Mouse (Mus musculus): ENCODE data around the gene Zbed4. TPM values are rescaled to one million over a fixed set of nuclear protein-coding genes. Genes with fewer than 3 reads are reported as not detected.
A peak's percentile ranks its signal among the peaks of the same experiment; 100 is the strongest.

Gene Zbed4
- polyA plus RNA-seq, 1 experiment from 2014 or later, result 36.7 TPM

- H3K9me3 ChIP-seq (replicated peaks; ENCODE audit: control insufficient read depth, low read length), result no peaks in the 10 kb centered on the region
- WGBS, result 91% methylated on average over 6 of the region's 6 CpGs
- H3K9ac ChIP-seq (replicated peaks; ENCODE audit: low read length), result no peak overlapping the region
- no peak overlapping the region for H3K4me3 ChIP-seq (ENCODE audit: low read depth, low read length)
- no peak overlapping the region for H3K27ac ChIP-seq (replicated peaks; ENCODE audit: low read depth, low read length)
- no peaks in the 10 kb centered on the region for H3K27me3 ChIP-seq (ENCODE audit: control insufficient read depth, insufficient read depth, low read length)
- no peak for ATAC-seq (replicated peaks; ENCODE audit: insufficient number of reproducible peaks, low FRiP score, low TSS enrichment, low read depth)
- DNase-seq (ENCODE audit: low spot score), result no peak
- H3K4me1 ChIP-seq (ENCODE audit: control insufficient read depth, insufficient read depth, low read length), result no peaks in the 10 kb centered on the region; the same call in 1 of the 2 replicates
- H3K36me3 ChIP-seq (replicated peaks; ENCODE audit: control insufficient read depth, insufficient read depth, low read depth, low read length), result peaks cover 4% of the 10 kb centered on the region
- H3K4me2 ChIP-seq (ENCODE audit: low read depth, low read length), result no peak overlapping the region
Measured at GRCm38 (mm10) chr15:88827466-88827865, 76.0 kb downstream of the Zbed4 start.

DNA sequence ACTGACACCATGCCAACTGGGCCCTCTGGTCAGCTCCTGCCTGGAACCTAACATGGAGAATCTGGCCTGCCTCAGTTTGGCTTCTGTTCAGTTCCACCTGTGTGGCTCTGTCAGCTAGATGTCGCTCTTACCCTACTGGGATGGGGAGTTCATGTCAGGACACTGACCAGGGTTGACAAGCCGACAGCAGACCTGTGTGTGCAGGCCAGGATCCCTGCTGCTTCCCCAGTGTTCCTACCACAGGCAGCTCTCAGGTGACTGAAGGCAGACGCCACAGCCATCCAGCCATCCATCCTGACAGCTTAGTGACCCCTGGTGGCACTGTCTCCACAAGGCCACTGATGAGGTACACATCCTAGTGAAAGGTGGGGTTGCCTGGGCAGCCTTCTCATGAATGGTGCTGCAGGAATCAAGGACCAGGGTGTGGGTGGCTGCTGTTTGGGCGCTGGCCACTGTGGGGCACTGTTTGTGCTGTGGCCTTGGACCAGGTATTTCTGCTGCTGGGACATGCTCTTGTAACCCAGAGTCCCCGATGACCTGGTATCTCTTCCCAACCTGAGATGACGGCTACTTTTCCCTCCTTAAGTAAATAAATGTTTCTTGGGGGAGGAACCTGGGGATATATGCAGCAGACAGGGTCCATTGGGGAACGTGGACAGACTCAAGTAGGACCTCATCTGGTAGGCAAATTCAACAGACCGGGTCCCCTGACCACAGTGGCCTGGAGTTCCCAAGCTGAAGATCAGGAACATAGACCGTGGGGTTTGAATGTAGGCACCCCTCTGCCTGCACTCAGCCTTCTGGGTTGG is 76.7 kb downstream of the Zbed4 start:
- DNase-seq (ENCODE audit: low spot score) (peak; percentile 65), ATAC-seq (replicated peaks; ENCODE audit: insufficient number of reproducible peaks, low FRiP score, low TSS enrichment, low read depth) (peak; percentile 27; the same call in 1 of the 2 replicates)
- 20% methylated on average over 9 of the region's 9 CpGs for WGBS
- no peak overlapping the region for H3K4me3 ChIP-seq (ENCODE audit: low read depth, low read length)
- H3K27me3 ChIP-seq (ENCODE audit: control insufficient read depth, insufficient read depth, low read length), result no peaks in the 10 kb centered on the region
- no peak overlapping the region for H3K9ac ChIP-seq (replicated peaks; ENCODE audit: low read length)
- peaks cover 4% of the 10 kb centered on the region for H3K36me3 ChIP-seq (replicated peaks; ENCODE audit: control insufficient read depth, insufficient read depth, low read depth, low read length)
- no peaks in the 10 kb centered on the region for H3K9me3 ChIP-seq (replicated peaks; ENCODE audit: control insufficient read depth, low read length)
- no peak overlapping the region for H3K27ac ChIP-seq (replicated peaks; ENCODE audit: low read depth, low read length)
- no peak overlapping the region for H3K4me2 ChIP-seq (ENCODE audit: low read depth, low read length)
- H3K4me1 ChIP-seq (ENCODE audit: control insufficient read depth, insufficient read depth, low read length), result no peaks in the 10 kb centered on the region; the same call in 1 of the 2 replicates

DNA sequence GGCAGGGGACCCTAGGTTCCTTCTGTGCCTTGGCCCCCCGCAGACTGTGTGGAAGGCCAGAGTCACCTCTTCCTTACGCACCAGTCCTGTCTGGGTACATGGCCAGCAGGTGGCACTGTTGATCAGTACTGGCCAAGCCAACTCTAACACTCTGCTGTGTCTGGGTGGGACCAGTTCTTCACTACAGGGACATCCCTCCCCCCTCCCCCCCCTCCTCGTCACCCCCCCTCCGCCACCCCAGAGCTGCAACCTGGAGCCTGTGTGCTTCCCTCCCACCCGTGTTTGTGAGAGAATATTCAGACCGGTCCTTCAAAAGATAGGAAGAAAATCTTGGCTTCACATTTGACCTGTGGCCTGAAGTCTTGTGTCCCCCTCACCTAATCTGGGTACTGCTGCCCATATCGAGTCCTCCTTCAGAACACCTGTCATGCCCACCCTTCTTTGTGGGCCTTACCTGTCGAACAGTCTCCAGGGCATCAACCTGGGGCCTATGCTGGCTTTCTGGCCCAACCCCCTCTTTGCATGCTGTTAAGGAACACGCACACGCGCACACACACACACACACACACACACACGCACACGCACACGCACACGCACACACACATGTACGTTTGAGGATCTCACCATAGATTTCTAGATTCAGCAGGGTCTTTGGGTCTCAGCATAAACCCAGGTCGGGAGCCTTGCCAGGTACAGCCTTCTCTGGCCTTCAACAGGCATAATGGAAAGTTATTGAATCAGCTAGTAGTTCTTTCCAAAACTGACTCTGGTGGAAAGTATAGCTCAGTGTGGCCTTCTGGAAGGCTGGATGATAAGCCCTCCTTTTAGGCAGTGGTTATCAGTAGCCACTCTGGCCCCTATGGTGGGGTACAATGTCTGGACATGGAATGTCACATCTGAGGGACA is 77.6 kb downstream of the Zbed4 start:
- ATAC-seq (replicated peaks; ENCODE audit: insufficient number of reproducible peaks, low FRiP score, low TSS enrichment, low read depth), result peak; percentile 85
- H3K4me1 ChIP-seq (ENCODE audit: control insufficient read depth, insufficient read depth, low read length), result no peaks in the 10 kb centered on the region; the same call in 1 of the 2 replicates
- H3K27me3 ChIP-seq (ENCODE audit: control insufficient read depth, insufficient read depth, low read length), result no peaks in the 10 kb centered on the region
- no peak overlapping the region for H3K4me2 ChIP-seq (ENCODE audit: low read depth, low read length)
- no peak overlapping the region for H3K4me3 ChIP-seq (ENCODE audit: low read depth, low read length)
- H3K27ac ChIP-seq (replicated peaks; ENCODE audit: low read depth, low read length), result no peak overlapping the region
- WGBS, result 54% methylated on average over 17 of the region's 17 CpGs
- H3K9ac ChIP-seq (replicated peaks; ENCODE audit: low read length), result no peak overlapping the region
- H3K9me3 ChIP-seq (replicated peaks; ENCODE audit: control insufficient read depth, low read length), result no peaks in the 10 kb centered on the region
- peaks cover 3% of the 10 kb centered on the region; the same call in 1 of the 2 replicates for H3K36me3 ChIP-seq (replicated peaks; ENCODE audit: control insufficient read depth, insufficient read depth, low read depth, low read length)
- DNase-seq (ENCODE audit: low spot score), result peak; percentile 91

- H3K4me3 ChIP-seq (ENCODE audit: low read depth, low read length), result no peak overlapping the region
- H3K4me2 ChIP-seq (ENCODE audit: low read depth, low read length), result no peak overlapping the region
- H3K27ac ChIP-seq (replicated peaks; ENCODE audit: low read depth, low read length), result no peak overlapping the region
- ATAC-seq (replicated peaks; ENCODE audit: insufficient number of reproducible peaks, low FRiP score, low TSS enrichment, low read depth) (no peak), DNase-seq (ENCODE audit: low spot score) (no peak)
- 76% methylated on average over 6 of the region's 6 CpGs for WGBS
- no peaks in the 10 kb centered on the region for H3K36me3 ChIP-seq (replicated peaks; ENCODE audit: control insufficient read depth, insufficient read depth, low read depth, low read length)
- no peaks in the 10 kb centered on the region for H3K9me3 ChIP-seq (replicated peaks; ENCODE audit: control insufficient read depth, low read length)
- H3K4me1 ChIP-seq (ENCODE audit: control insufficient read depth, insufficient read depth, low read length), result no peaks in the 10 kb centered on the region; the same call in 1 of the 2 replicates
- no peak overlapping the region for H3K9ac ChIP-seq (replicated peaks; ENCODE audit: low read length)
- no peaks in the 10 kb centered on the region for H3K27me3 ChIP-seq (ENCODE audit: control insufficient read depth, insufficient read depth, low read length)
Measured at GRCm38 (mm10) chr15:88829791-88830440, 78.5 kb downstream of the Zbed4 start.

DNA sequence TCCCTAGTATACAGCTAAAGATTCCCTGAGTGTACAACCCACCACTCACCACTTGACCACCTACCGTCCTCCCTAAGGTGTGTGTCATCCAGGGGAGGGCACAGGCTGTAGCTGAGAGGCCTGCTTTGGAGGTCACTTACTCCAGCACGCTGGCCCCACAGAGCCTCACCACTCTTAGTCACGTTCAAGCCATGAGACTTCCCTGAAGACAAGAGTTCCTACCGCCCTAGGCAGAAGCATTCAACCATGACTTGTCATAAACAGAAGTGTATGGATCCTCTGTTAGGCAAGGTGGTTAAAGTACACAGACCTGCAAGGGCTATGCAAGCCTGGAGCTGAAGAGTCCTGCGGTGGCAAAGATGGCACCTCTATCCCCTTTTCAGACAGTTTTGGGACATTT is 79.2 kb downstream of the Zbed4 start:
- no peak overlapping the region for H3K27ac ChIP-seq (replicated peaks; ENCODE audit: low read depth, low read length)
- H3K36me3 ChIP-seq (replicated peaks; ENCODE audit: control insufficient read depth, insufficient read depth, low read depth, low read length), result no peaks in the 10 kb centered on the region
- no peak overlapping the region for H3K9ac ChIP-seq (replicated peaks; ENCODE audit: low read length)
- DNase-seq (ENCODE audit: low spot score), result no peak
- no peaks in the 10 kb centered on the region for H3K27me3 ChIP-seq (ENCODE audit: control insufficient read depth, insufficient read depth, low read length)
- no peak for ATAC-seq (replicated peaks; ENCODE audit: insufficient number of reproducible peaks, low FRiP score, low TSS enrichment, low read depth)
- WGBS, result 85% methylated on average over 5 of the region's 5 CpGs
- H3K4me2 ChIP-seq (ENCODE audit: low read depth, low read length), result no peak overlapping the region
- no peak overlapping the region for H3K4me3 ChIP-seq (ENCODE audit: low read depth, low read length)
- H3K4me1 ChIP-seq (ENCODE audit: control insufficient read depth, insufficient read depth, low read length), result no peaks in the 10 kb centered on the region; the same call in 1 of the 2 replicates
- no peaks in the 10 kb centered on the region for H3K9me3 ChIP-seq (replicated peaks; ENCODE audit: control insufficient read depth, low read length)

- no peaks in the 10 kb centered on the region for H3K27me3 ChIP-seq (ENCODE audit: control insufficient read depth, insufficient read depth, low read length)
- H3K27ac ChIP-seq (replicated peaks; ENCODE audit: low read depth, low read length), result no peak overlapping the region
- DNase-seq (ENCODE audit: low spot score) (no peak), ATAC-seq (replicated peaks; ENCODE audit: insufficient number of reproducible peaks, low FRiP score, low TSS enrichment, low read depth) (no peak)
- no peaks in the 10 kb centered on the region for H3K9me3 ChIP-seq (replicated peaks; ENCODE audit: control insufficient read depth, low read length)
- H3K36me3 ChIP-seq (replicated peaks; ENCODE audit: control insufficient read depth, insufficient read depth, low read depth, low read length), result no peaks in the 10 kb centered on the region
- no peak overlapping the region for H3K9ac ChIP-seq (replicated peaks; ENCODE audit: low read length)
- H3K4me3 ChIP-seq (ENCODE audit: low read depth, low read length), result no peak overlapping the region
- WGBS, result 63% methylated on average over 5 of the region's 5 CpGs
- H3K4me2 ChIP-seq (ENCODE audit: low read depth, low read length), result no peak overlapping the region
- no peaks in the 10 kb centered on the region; the same call in 1 of the 2 replicates for H3K4me1 ChIP-seq (ENCODE audit: control insufficient read depth, insufficient read depth, low read length)
Measured at GRCm38 (mm10) chr15:88831482-88831881, 80.0 kb downstream of the Zbed4 start.

DNA sequence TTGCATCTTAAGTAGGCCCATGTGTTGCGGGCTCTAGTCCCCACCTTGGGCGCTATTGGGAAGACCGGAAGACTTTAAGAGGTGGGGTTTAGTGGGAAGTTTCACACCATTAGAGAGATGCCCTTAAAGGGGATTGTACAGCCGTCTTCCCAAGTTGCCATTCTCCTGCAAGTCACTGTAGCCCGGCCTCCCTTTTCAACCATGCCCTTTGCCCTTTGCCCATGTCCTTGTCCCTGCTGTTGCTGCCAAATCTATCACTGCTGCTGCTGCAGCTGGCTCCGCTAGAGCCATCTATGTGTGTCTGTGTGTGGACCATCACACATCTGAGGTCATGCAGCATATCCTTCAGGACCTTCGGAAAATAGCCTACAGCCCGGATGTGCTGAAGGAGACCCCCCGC is 81.1 kb downstream of the Zbed4 start:
- Histone ChIP-seq H3K36me3 (replicated peaks; ENCODE audit: control insufficient read depth, insufficient read depth, low read depth, low read length) (no peaks in the 10 kb centered on the region), H3K9me3 (replicated peaks; ENCODE audit: control insufficient read depth, low read length) (no peaks in the 10 kb centered on the region), H3K27ac (replicated peaks; ENCODE audit: low read depth, low read length) (no peak overlapping the region), H3K27me3 (ENCODE audit: control insufficient read depth, insufficient read depth, low read length) (no peaks in the 10 kb centered on the region), H3K4me1 (ENCODE audit: control insufficient read depth, insufficient read depth, low read length) (no peaks in the 10 kb centered on the region; the same call in 1 of the 2 replicates), H3K4me3 (ENCODE audit: low read depth, low read length) (no peak overlapping the region), H3K4me2 (ENCODE audit: low read depth, low read length) (no peak overlapping the region), H3K9ac (replicated peaks; ENCODE audit: low read length) (no peak overlapping the region)
- no peak for DNase-seq (ENCODE audit: low spot score)
- ATAC-seq (replicated peaks; ENCODE audit: insufficient number of reproducible peaks, low FRiP score, low TSS enrichment, low read depth), result no peak
- 72% methylated on average over 9 of the region's 9 CpGs for WGBS

All from embryonic facial prominence, embryonic 11.5 days (tissue).